Mouse (Mus musculus) ovary, postnatal 14 days (tissue): Measurements from ENCODE around the gene Olfr476.
"Not testable (repeated sequence)": the region's sequence is repeated elsewhere in the genome, so short reads cannot be mapped to it uniquely, and the experiment has no call there.

Source experiments
- DNase-seq: peaks from one replicate; pipeline ENCODE4 v3.0.0; 2022; ENCODE audit warnings: low spot score

Olfr476 gene

GRCm38 (mm10) chr7:107964503-107964902 is at the start of gene Olfr476:
TSS of gene Olfr476 (plus strand) at chr7:107964803.
- DNase-seq, result no peak

- no peak for DNase-seq
Observed at GRCm38 (mm10) chr7:107930146-107930545, 34.5 kb upstream of the Olfr476 start, which contains the start of gene Olfr473. TSS of gene Olfr473 (plus strand) at chr7:107930446.

GRCm38 (mm10) chr7:107952539-107952938 is 12.1 kb upstream of the Olfr476 start:
- DNase-seq, result not testable (repeated sequence)

- DNase-seq, result no peak
Observed at GRCm38 (mm10) chr7:107954343-107954742, 10.3 kb upstream of the Olfr476 start, which contains the start of gene Olfr474. TSS of gene Olfr474 (plus strand) at chr7:107954643.

- no peak for DNase-seq
Observed at GRCm38 (mm10) chr7:107986393-107986792, 21.8 kb downstream of the Olfr476 start, which contains the start of gene Olfr477. TSS of gene Olfr477 (plus strand) at chr7:107986693.

GRCm38 (mm10) chr7:108014256-108014655 is 49.7 kb downstream of the Olfr476 start:
- not testable (repeated sequence) for DNase-seq
